Mouse (Mus musculus): ENCODE results near the gene N4bp1.

N4bp1 gene

DNA sequence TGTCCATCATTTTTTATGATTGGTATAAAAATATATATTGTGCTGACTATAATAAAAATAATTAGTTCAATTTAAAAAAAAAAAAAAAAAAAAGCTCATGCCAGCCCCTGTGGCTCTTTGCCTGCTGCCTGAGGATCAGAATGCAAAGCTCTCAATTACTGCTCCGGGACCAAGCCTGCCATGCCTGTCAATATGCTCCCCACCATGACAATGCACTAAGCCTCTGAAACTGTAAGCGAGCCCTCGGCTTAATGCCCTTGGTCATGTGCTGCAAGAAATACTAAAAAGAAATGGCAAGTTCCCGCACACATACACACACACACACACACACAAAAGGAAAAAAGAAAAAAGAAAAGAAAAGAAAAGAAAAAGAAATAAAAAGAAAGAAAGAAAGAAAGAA, 60.3 kb downstream of the N4bp1 start:
- peak; percentile 22 for DNase-seq (ENCODE audit: low spot score)

DNA sequence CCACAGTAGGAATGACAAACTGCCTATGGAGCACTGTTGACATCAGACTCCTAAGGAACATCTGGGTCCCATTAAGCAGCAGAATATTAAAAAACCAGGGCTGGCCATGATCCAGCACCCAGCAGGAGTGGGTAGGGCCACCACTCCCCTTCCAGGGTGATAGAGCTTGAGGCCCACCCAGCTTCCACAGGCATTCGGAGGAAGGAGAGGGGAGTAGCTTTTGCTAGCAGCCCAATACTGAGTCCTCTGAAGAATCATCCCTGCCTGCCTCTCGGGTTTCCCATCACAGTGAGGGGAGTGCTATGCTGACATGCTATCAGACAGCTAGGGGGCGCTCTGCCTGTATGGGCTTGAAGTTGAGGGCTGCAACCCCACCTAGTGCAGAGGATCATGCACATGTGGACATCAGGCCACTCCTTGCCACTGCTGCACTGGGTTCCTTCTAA, 64.3 kb downstream of the N4bp1 start:
- DNase-seq (ENCODE audit: low spot score), result peak; percentile 84

DNA sequence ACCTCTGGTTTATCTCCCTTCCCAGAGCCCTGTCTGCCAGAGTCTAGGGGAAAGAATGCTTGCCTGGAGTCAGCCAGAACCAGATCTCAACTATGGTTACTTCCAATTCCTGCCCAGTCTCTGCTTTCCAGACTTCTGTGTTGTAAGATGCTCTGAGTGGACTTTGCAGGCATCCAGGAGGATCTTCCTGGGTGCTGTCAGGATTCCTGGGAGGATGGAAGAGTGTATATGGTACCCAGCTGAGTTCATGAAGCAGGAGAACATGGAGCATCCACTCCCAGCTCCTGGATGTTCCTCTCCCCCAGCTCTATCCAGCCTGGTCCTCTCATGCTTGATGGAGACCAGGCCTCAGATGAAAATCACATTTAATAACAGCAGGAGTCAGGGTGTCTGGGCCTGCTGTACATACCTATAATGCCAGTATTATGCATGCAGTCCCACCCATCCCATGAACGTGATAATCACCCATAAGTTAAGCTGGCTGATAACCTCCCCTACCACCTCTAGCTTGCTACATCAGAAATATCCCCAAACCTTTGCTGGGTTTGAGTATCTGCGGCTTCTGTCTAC, 64.8 kb downstream of the N4bp1 start:
- DNase-seq (ENCODE audit: low spot score), result no peak

GRCm38 (mm10) chr8:86819426-86819825, 65.6 kb downstream of the N4bp1 start:
- DNase-seq (ENCODE audit: low spot score), result no peak

DNA sequence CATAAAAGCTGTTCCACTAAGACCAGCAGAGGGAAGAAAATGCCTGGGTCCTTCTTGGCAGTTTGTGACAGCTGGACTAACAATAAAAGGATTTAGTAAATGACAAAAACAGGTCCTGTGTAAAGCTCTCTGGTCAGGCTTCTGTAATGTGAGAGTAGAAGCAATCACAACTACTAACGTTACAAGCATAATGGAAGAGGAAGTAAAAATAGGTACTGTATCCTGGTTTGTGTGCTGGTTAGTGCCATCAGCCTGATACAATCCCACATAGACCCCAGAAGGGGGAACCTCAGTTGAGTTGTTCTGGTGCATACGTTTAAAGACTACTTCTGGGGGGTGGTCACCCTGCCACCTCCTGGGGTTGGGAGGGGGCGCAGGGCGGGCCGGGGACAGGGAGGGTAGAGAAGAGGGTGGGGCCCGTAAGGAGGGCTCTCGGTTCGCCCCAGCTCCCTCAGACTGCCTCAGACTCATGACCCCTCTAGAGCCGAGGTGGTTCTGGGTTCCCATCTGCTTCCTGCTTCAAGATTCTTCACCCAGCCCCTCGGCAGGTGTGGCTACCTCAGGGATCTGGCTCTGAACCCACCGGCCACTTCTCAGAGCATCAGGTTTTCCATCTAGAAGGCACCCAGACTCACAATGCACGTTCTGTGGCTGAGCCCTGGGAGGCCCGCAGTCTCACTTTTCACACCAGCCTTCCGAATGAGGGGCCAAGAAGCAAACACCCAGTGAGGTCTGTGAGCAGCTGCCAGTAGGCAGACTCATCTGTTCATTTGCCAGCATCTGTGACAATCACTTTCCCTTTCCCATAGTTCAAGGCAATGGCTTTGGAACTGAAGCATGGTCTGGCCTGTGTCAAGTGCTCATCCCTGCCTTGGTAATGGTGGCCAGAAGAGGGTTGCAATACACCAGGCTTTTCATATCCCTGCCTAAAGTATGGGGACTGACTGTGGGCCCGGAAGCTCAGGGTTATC, 75.8 kb downstream of the N4bp1 start:
- no peak for DNase-seq (ENCODE audit: low spot score)

DNA sequence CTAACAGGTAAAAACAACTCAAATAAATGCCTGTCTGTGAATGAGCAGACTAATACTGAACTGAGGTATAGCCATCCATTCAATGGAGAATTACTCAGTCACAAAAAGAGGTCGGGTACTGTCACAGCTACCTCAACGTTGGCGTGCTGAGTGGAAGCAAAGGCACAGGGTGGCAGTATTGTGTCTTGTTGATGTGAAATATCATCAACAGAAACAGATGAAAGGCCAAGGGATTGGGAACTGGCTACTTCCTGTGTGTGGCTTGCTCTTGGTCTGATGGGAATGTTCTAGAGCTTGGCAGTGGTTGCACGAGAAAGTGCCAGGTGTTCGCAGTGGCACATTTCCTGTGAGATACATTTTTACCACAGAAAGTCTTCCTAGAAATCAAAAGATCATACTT, 76.8 kb downstream of the N4bp1 start:
- no peak for DNase-seq (ENCODE audit: low spot score)

DNA sequence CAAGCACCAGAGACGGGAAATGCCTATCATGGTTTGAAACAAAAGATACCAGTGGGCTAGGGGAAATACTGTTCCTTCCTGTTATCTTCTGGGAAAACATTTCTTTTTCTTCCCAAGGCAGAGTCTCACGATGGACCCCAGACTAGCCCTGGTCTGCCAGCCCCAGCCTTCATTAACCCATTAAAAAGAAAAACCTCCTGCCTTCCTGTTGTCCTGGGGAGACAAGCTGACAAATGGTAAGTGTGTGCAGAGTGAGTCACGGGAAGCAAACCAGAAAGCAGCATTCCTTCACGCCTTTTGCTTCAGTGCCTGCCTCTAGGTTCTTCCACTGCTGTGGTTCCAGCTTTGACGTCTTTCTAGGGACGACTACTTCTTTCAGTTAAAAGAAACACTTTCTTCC, 83.1 kb downstream of the N4bp1 start:
- DNase-seq (ENCODE audit: low spot score), result no peak

DNA sequence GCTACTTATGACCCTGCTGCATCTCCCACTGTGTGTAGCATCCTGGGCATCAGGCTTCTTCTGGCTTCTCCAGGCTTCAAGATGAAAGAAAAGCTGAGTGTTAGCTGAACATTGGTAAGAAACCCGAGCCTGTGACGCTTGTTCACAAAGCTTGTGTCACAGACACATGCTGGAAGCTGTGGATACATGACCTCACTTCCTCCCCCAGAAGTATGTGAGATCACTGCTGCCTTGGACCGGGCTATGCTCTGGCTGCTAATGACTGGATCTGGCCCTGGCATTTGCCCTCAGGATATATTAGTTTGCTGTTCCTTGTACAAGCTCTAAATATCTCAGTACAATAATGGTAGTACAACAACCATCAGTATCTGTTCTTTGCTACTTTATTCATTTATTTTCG, 84.1 kb downstream of the N4bp1 start:
- DNase-seq (ENCODE audit: low spot score), result no peak

DNA sequence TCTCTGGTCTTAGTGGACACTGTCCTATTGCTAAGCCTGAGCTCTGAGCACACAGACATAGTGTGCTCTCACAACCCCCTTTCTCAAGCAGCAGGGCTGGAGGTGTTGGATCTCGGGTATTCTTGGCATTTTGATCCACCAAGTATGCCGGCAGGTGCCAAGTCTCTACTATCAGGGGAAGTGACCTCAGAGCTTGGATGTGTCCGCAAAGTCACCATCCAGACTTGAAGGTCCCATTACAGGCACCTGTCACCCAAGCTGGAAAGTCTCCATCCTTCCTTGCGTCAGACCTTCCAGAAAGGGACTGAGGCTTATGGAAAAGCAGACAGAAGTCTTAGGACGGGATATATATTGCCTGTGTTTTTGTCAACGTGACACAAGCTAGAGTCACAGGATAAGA, 86.9 kb downstream of the N4bp1 start:
- DNase-seq (ENCODE audit: low spot score), result no peak

DNA sequence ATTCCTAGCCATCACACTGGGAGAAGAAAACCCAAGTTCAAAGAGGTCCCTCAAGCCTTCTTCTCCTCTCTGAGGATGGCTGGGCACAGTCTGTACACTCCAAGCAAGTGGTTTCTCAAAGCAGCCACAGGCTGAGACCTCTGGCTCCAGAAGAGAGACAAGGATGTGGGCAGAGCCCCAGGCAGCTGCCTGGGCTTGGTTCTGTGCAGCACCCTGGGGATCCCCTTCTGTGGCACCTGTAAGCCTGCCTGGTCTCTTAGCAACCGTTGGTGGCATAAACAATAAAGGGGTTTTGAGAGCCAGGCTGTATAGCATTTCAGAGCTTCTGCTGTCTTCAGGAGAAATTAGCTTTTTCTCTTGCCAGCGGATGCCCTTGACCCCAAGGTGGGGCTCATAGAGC, 87.4 kb downstream of the N4bp1 start:
- DNase-seq (ENCODE audit: low spot score), result no peak

GRCm38 (mm10) chr8:86794716-86795115, 90.3 kb downstream of the N4bp1 start:
- DNase-seq (ENCODE audit: low spot score), result no peak

DNA sequence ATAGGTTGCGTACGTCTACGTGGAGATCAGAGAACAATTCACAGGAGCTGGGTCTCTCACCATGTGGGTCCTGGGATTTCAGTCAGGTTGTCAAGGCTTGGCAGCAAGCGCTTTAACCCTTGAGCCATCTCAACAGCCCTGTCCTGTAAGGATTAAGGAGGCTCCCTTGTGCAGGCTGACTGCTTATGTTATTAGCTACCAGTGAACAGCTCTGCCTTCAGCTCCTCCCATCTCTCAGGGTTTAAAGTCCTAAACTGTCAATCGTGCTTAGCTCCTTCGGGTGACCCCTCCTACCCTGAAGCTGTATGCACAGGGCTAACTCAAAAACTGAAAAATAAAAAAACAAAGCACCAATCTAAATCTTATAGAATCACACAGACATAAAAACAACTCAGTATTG, 93.5 kb downstream of the N4bp1 start:
- no peak for DNase-seq (ENCODE audit: low spot score)

GRCm38 (mm10) chr8:86789576-86789975, 95.5 kb downstream of the N4bp1 start:
- no peak for DNase-seq (ENCODE audit: low spot score)

DNA sequence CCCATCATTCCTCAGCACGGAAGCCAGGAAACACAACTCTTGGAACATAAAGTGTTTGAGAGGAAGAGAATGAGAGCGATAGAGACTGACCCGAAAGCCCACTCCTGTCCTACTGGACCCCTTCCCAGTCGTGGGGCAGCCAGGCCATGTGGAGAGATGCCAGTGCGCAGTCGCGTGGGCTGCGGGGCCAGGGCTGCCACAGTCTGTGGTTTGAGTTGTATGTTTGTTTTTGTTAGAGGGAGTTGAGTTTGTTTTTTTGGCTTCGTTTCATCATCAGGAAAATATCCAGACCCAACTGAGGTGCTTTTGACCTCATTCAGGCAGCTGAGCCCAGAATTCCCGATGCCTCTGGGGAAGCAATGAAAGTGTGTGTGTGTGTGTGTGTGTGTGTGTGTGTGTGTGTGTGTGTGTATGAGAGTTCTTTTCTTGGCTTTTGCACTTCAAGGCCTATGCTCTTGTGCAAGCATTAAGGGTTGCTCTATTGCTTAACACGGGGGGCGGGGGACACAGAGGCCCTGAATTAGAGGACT, 97.1 kb downstream of the N4bp1 start:
- DNase-seq (ENCODE audit: low spot score), result no peak

DNA sequence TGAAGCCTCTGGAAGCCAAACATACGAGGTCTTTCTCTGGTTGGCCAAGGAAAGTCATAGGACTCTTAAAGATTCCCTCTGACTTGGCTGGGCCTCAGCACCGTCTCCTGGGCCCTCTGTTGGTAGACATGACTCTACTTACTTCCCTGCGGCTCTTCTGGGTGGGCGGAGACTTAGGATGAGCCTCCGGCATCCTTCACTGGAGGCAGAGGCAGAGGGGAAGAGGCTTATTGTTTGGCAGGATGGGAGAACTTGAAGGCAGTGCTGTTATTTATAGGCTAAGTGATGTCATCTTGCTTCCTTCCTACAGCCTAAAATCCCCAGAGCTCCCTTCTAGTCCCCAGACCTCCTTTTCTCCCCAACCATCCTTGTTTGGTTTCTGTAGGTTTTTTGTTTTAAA, 98.6 kb downstream of the N4bp1 start:
- DNase-seq (ENCODE audit: low spot score), result no peak

DNA sequence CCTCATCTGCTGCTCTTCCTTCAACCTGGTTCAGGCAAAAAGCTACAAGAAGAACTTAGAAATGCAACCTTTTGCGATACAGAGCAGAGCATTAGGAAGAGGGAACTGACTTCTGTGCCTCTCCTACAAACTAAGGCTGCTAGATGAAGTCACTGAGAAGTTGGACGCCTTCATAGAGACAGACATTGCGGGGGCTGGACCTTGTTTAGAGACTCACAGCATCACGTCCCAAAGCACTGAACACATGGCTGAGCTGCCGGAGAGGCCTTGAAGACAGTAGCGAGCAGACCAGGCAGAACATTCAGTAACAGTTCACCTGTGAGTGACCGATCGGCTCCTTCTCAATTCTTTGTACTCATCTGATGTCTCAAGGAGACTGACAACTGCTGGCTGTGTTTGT, 104.0 kb downstream of the N4bp1 start:
- no peak for DNase-seq (ENCODE audit: low spot score)

- DNase-seq (ENCODE audit: low spot score), result no peak
Observed at GRCm38 (mm10) chr8:86779207-86779606, 105.9 kb downstream of the N4bp1 start.

GRCm38 (mm10) chr8:86769945-86770715, 114.9 kb downstream of the N4bp1 start:
- no peak for DNase-seq (ENCODE audit: low spot score)

DNA sequence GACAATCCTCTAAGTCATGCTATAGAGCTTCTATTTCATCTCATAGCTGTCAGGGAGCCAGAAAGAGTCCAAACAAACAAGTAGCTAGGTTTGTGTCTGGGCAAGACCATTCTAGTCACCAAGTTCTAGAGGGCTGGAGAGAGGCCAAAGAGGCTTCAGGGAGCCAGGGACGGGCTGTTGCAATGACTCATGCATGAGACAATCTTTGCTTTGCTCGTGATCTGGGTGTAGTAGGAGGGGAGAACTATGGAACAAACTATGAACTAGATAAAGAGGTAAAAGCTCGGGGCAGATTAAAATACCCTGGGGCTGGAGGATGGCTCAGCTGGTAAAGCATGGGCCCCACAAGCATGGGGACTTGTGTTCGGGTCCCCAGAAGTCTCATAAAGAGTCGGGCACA, 116.6 kb downstream of the N4bp1 start:
- DNase-seq (ENCODE audit: low spot score), result no peak

GRCm38 (mm10) chr8:86766548-86767211, 118.4 kb downstream of the N4bp1 start:
- no peak for DNase-seq (ENCODE audit: low spot score)

DNA sequence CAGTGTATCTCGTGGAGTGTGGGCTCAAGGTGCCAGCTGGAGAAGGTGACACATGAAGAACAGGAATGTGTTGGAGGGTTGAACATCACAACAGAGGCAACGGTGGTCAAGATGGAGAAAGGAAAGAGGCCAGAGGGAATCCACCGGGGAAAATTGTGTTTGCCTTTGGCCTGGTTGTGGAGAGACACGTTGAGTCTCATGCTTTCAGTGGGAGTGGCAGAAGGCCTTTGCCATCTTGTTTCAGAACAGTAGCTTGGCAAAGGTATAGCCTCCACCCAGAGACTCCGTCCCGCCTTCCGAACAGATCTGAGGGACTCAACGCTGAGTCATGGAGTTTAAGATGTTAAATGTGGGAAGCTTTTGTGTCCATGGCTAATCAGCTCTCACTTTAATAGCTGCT, 119.4 kb downstream of the N4bp1 start:
- DNase-seq (ENCODE audit: low spot score), result no peak

GRCm38 (mm10) chr8:86765155-86765554, 119.9 kb downstream of the N4bp1 start:
- DNase-seq (ENCODE audit: low spot score), result no peak

Measured in embryo, embryonic 10.5 days (tissue).